12 mouse cellular contexts compared by ENCODE assay signal in the genomic region with DNA sequence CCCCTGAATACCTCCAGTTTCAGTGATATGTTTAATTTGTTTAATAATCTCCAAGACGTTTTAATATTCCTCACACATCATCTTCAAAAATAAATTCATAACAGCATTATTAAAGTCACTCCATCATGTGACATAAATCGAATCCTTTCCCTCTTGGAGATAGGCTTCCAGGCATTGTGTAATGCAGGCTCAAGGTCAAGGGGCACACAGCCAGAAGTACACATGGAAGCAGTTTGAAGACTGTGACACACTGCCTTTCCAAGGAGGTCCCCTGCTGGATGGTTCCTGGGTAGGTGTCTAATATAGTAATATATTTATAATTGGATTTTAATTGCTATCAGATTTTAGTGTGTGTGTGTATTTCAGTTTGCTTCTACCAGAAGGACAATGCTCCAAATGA.
DNase-seq lines count a peak whose midpoint lies in the region; ATAC-seq and TF ChIP-seq lines count a peak whose summit lies in the region.
"Had no signal": no experiment of that assay in that cellular context is flagged by ENCODE, and none has a peak within 500 bp of the region (broad histone marks: within the 10 kb centered on the region; RNA-seq: fewer than 3 reads in every experiment).

No protein-coding gene starts in this region.

- H3K4me2 ChIP-seq in hindbrain, postnatal 0 days (ENCODE audit: low read depth, low read length): no peak overlapping the region
- H3K4me2 ChIP-seq in hindbrain, embryonic 11.5 days (replicated peaks; ENCODE audit: low read depth, low read length): no peak overlapping the region
- no peak overlapping the region for H3K4me2 ChIP-seq in lung, embryonic 14.5 days
- H3K4me2 ChIP-seq: forebrain, embryonic 15.5 days; lung, embryonic 15.5 days had no signal

- TF ChIP-seq CTCF in hindbrain, postnatal 0 days (IDR thresholded peaks at IDR 0.05; ENCODE audit: low read depth): no peak
- no peak for TF ChIP-seq CTCF in lung, embryonic 14.5 days (IDR thresholded peaks at IDR 0.05; ENCODE audit: low read depth)

- 45% methylated on average over 2 of the region's 2 CpGs for WGBS in hindbrain, postnatal 0 days
- WGBS in hindbrain, embryonic 11.5 days: 51% methylated on average over 2 of the region's 2 CpGs
- WGBS in lung, embryonic 14.5 days: 27% methylated on average over 2 of the region's 2 CpGs

- peaks cover 8% of the 10 kb centered on the region; the same call in 1 of the 2 replicates for H3K4me1 ChIP-seq in hindbrain, postnatal 0 days (ENCODE audit: insufficient read depth, low read length)
- H3K4me1 ChIP-seq in hindbrain, embryonic 11.5 days (replicated peaks; ENCODE audit: control insufficient read depth, insufficient read depth, low read length): 0 out of 2 replicates have a peak, but pooled peaks cover 2% of the 10 kb centered on the region
- no peaks in the 10 kb centered on the region for H3K4me1 ChIP-seq in lung, embryonic 14.5 days (ENCODE audit: insufficient read depth)

- no peaks in the 10 kb centered on the region for H3K9me3 ChIP-seq in hindbrain, postnatal 0 days (ENCODE audit: low read length)
- H3K9me3 ChIP-seq in hindbrain, embryonic 11.5 days (ENCODE audit: control insufficient read depth, low read length): no peaks in the 10 kb centered on the region
- no peaks in the 10 kb centered on the region for H3K9me3 ChIP-seq in lung, embryonic 14.5 days (ENCODE audit: low read depth, low read length)
- H3K9me3 ChIP-seq: forebrain, embryonic 15.5 days; lung, embryonic 15.5 days had no signal

- no peaks in the 10 kb centered on the region for H3K36me3 ChIP-seq in hindbrain, postnatal 0 days (ENCODE audit: insufficient read depth, low read length)
- no peaks in the 10 kb centered on the region for H3K36me3 ChIP-seq in hindbrain, embryonic 11.5 days (ENCODE audit: control insufficient read depth, insufficient read depth, low read length)
- H3K36me3 ChIP-seq in lung, embryonic 14.5 days (ENCODE audit: insufficient read depth): no peaks in the 10 kb centered on the region
- H3K36me3 ChIP-seq: forebrain, embryonic 15.5 days; lung, embryonic 15.5 days had no signal

- DNase-seq in hindbrain, postnatal 0 days (ENCODE audit: low spot score): peak; percentile 34
- DNase-seq in hindbrain, embryonic 11.5 days (ENCODE audit: low spot score): no peak
- peak; percentile 65 for DNase-seq in adrenal gland, adult 8-10 months
- peak; percentile 61 to 65 for DNase-seq in gastrocnemius, adult 8-10 months (ENCODE audit: low spot score in 2 of 2)
- peak; percentile 34 for DNase-seq in lung, embryonic 14.5 days
- no peak for DNase-seq in right cerebral cortex, adult 2 months (ENCODE audit: low spot score in 2 of 2)
- no peak for DNase-seq in B cell, adult 2 months
- DNase-seq in right cerebral cortex, adult 18-20 months: no peak
- DNase-seq: retina, postnatal 1 day had no signal

- H3K27ac ChIP-seq in hindbrain, postnatal 0 days: no peak overlapping the region
- H3K27ac ChIP-seq in hindbrain, embryonic 11.5 days (ENCODE audit: low read depth, low read length): no peak overlapping the region
- H3K27ac ChIP-seq in lung, embryonic 14.5 days (ENCODE audit: low read depth): no peak overlapping the region
- H3K27ac ChIP-seq: forebrain, embryonic 15.5 days; lung, embryonic 15.5 days had no signal

- no peak overlapping the region for H3K9ac ChIP-seq in hindbrain, postnatal 0 days (replicated peaks; ENCODE audit: low read length)
- H3K9ac ChIP-seq in hindbrain, embryonic 11.5 days (ENCODE audit: low read depth, low read length): no peak overlapping the region
- H3K9ac ChIP-seq in lung, embryonic 14.5 days: no peak overlapping the region
- H3K9ac ChIP-seq: forebrain, embryonic 15.5 days; lung, embryonic 15.5 days had no signal

- H3K27me3 ChIP-seq in hindbrain, postnatal 0 days (ENCODE audit: insufficient read depth, low read length): no peaks in the 10 kb centered on the region
- H3K27me3 ChIP-seq in hindbrain, embryonic 11.5 days (ENCODE audit: control insufficient read depth, insufficient read depth, low read length): no peaks in the 10 kb centered on the region
- no peaks in the 10 kb centered on the region for H3K27me3 ChIP-seq in lung, embryonic 14.5 days (ENCODE audit: insufficient read depth, low read length)
- H3K27me3 ChIP-seq: CH12.LX; forebrain, embryonic 15.5 days; lung, embryonic 15.5 days had no signal

- H3K4me3 ChIP-seq in hindbrain, postnatal 0 days (ENCODE audit: low read length): no peak overlapping the region
- H3K4me3 ChIP-seq in hindbrain, embryonic 11.5 days (ENCODE audit: low read depth, low read length): no peak overlapping the region
- no peak overlapping the region for H3K4me3 ChIP-seq in lung, embryonic 14.5 days (ENCODE audit: low read depth, low read length)
- H3K4me3 ChIP-seq: forebrain, embryonic 15.5 days; lung, embryonic 15.5 days had no signal

- no peak for ATAC-seq in hindbrain, postnatal 0 days
- no peak for ATAC-seq in hindbrain, embryonic 11.5 days (ENCODE audit: low FRiP score)
- ATAC-seq in lung, embryonic 14.5 days (ENCODE audit: insufficient read depth): no peak
- ATAC-seq: forebrain, embryonic 15.5 days had no signal

Comparison
In these comparisons a context has a peak if more than half of its experiments do, and no peak if none do; other contexts are left out.
1. DNase-seq: peak in hindbrain, postnatal 0 days (single experiment), adrenal gland, adult 8-10 months (single experiment), gastrocnemius, adult 8-10 months (2 of 2) and lung, embryonic 14.5 days (single experiment); none in hindbrain, embryonic 11.5 days (single experiment), right cerebral cortex, adult 2 months (0 of 2), B cell, adult 2 months (0 of 2) and right cerebral cortex, adult 18-20 months (single experiment).